In genomic region chr13:54794002-54794577, GRCm38 (mm10) we compare ENCODE assay signal across 27 mouse cellular contexts. TPM values are rescaled to one million over a fixed set of nuclear protein-coding genes. Genes with fewer than 3 reads are reported as not detected.
DNase-seq lines count a peak whose midpoint lies in the region; ATAC-seq and TF ChIP-seq lines count a peak whose summit lies in the region.
"Had no signal": no experiment of that assay in that cellular context is flagged by ENCODE, and none has a peak within 500 bp of the region (broad histone marks: within the 10 kb centered on the region; RNA-seq: fewer than 3 reads in every experiment).

No protein-coding gene starts in this region.

- H3K4me2 ChIP-seq in kidney, embryonic 14.5 days (replicated peaks; ENCODE audit: low read depth, low read length) = no peak overlapping the region
- H3K4me2 ChIP-seq in forebrain, embryonic 15.5 days (replicated peaks) = no peak overlapping the region
- H3K4me2 ChIP-seq: embryonic facial prominence, embryonic 15.5 days; liver, embryonic 11.5 days had no signal

- H3K9me3 ChIP-seq in kidney, embryonic 14.5 days (ENCODE audit: control insufficient read depth, low read length) = no peaks in the 10 kb centered on the region
- H3K9me3 ChIP-seq in forebrain, embryonic 15.5 days = no peaks in the 10 kb centered on the region
- H3K9me3 ChIP-seq: embryonic facial prominence, embryonic 15.5 days had no signal

- H3K4me3 ChIP-seq in left cerebral cortex, adult 2 months = no peak overlapping the region
- no peak overlapping the region for H3K4me3 ChIP-seq in kidney, embryonic 14.5 days (ENCODE audit: low read length)
- no peak overlapping the region for H3K4me3 ChIP-seq in forebrain, embryonic 15.5 days
- H3K4me3 ChIP-seq: embryonic facial prominence, embryonic 15.5 days; heart, adult 2 months; myocyte had no signal

- H3K9ac ChIP-seq in kidney, embryonic 14.5 days (ENCODE audit: low read depth, low read length) = no peak overlapping the region
- H3K9ac ChIP-seq in forebrain, embryonic 15.5 days (replicated peaks) = no peak overlapping the region
- H3K9ac ChIP-seq: embryonic facial prominence, embryonic 15.5 days had no signal

- H3K27me3 ChIP-seq in kidney, embryonic 14.5 days (ENCODE audit: control insufficient read depth, insufficient read depth, low read length) = peaks cover 13% of the 10 kb centered on the region
- peaks cover 15% of the 10 kb centered on the region for H3K27me3 ChIP-seq in forebrain, embryonic 15.5 days

- WGBS in kidney, embryonic 14.5 days = 67% methylated on average over 16 of the region's 16 CpGs
- 77% methylated on average over 16 of the region's 16 CpGs for WGBS in forebrain, embryonic 15.5 days

- ATAC-seq in frontal cortex, adult (ENCODE audit: low TSS enrichment) = peak; percentile 28; the same call in 1 of the 2 replicates
- no peak for ATAC-seq in kidney, embryonic 14.5 days (ENCODE audit: low FRiP score, low TSS enrichment)
- no peak for ATAC-seq in forebrain, embryonic 15.5 days (replicated peaks)
- ATAC-seq: hindbrain, embryonic 16.5 days had no signal

- H3K27ac ChIP-seq in left cerebral cortex, adult 2 months = peak overlapping the region; percentile 67
- no peak overlapping the region for H3K27ac ChIP-seq in kidney, embryonic 14.5 days (ENCODE audit: low read depth, low read length)
- no peak overlapping the region for H3K27ac ChIP-seq in forebrain, embryonic 15.5 days (replicated peaks)
- H3K27ac ChIP-seq: embryonic facial prominence, embryonic 15.5 days; heart, adult 2 months; stomach, postnatal 0 days had no signal

- TF ChIP-seq CTCF in left cerebral cortex, adult 2 months (IDR thresholded peaks at IDR 0.05) = no peak

- no peaks in the 10 kb centered on the region for H3K36me3 ChIP-seq in kidney, embryonic 14.5 days (ENCODE audit: control insufficient read depth, insufficient read depth, low read length)
- no peaks in the 10 kb centered on the region for H3K36me3 ChIP-seq in forebrain, embryonic 15.5 days
- H3K36me3 ChIP-seq: embryonic facial prominence, embryonic 15.5 days had no signal

- intact Hi-C loops in left cerebral cortex, adult 2 months (cut with DNase I) = loop anchor here (2.0 kb wide), 1 partner anchor 35 kb away; no protein-coding TSS in a partner anchor
- intact Hi-C loops in left cerebral cortex, postnatal 4 days (cut with DNase I) = loop anchor here (10.0 kb wide), 1 partner anchor 79 kb away; no protein-coding TSS in a partner anchor
- intact Hi-C loops in left cerebral cortex, postnatal 36 days (cut with DNase I) = no loop called here

- DNase-seq in frontal cortex, postnatal 14 days (ENCODE audit: low spot score in 2 of 2) = no peak
- DNase-seq in left cerebral cortex, adult 2 months (ENCODE audit: extremely low spot score in 1 of 2, low spot score in 2 of 2) = peak in 1 of 2 experiments; percentile 58
- DNase-seq in left cerebral cortex, postnatal 4 days = no peak
- peak; percentile 70 to 74 for DNase-seq in left cerebral cortex, postnatal 36 days (ENCODE audit: low spot score in 2 of 2)
- DNase-seq: adrenal gland, adult 8-10 months; cerebellum, postnatal 14 days; gastrocnemius, postnatal 14 days; heart, adult 2 months; heart, postnatal 36 days; kidney, adult 11 months; lung, adult 18-20 months; lung, postnatal 14 days; midbrain, embryonic 14.5 days; thymus, postnatal 25 days had no signal

- H3K4me1 ChIP-seq in kidney, embryonic 14.5 days (ENCODE audit: control insufficient read depth, insufficient read depth, low read length) = peaks cover 3% of the 10 kb centered on the region; the same call in 1 of the 2 replicates
- H3K4me1 ChIP-seq in forebrain, embryonic 15.5 days = peaks cover 14% of the 10 kb centered on the region

RNA-seq across cellular contexts. Expression of gene Tspan17, which starts 4.9 kb away (rescaled TPM):
- 10 to 100 TPM; 91.7 to 95.3 TPM for total RNA-seq in left cerebral cortex, adult 2 months (2021)
- 10 to 100 TPM; 41.2 to 63.8 TPM for total RNA-seq in left cerebral cortex, postnatal 4 days (2021)
- 10 to 100 TPM; 76.5 to 86.1 TPM for total RNA-seq in left cerebral cortex, postnatal 36 days (2021)
- 5.2 and 6.4 TPM in 2 replicates for polyA plus RNA-seq in kidney, embryonic 14.5 days (2014; fragmentation: Nextera tagmentation; extraction: Ambion mirVana)
- 20.5 and 22.9 TPM in 2 replicates for polyA plus RNA-seq in forebrain, embryonic 15.5 days (2015; fragmentation: Nextera tagmentation; extraction: Ambion mirVana)

RNA-seq across cellular contexts. Expression of gene Eif4e1b, which starts 10.3 kb away (rescaled TPM):
- not detected for total RNA-seq in left cerebral cortex, adult 2 months (2021)
- not detected for total RNA-seq in left cerebral cortex, postnatal 4 days (2021)
- total RNA-seq in left cerebral cortex, postnatal 36 days (2021) = not detected
- not detected in 2 replicates for polyA plus RNA-seq in kidney, embryonic 14.5 days (2014; fragmentation: Nextera tagmentation; extraction: Ambion mirVana)
- not detected in 2 replicates for polyA plus RNA-seq in forebrain, embryonic 15.5 days (2015; fragmentation: Nextera tagmentation; extraction: Ambion mirVana)
- total RNA-seq: adrenal gland, adult 8-10 months; gastrocnemius, postnatal 14 days; heart, adult 2 months; heart, postnatal 36 days; layer of hippocampus, postnatal 25 days; megakaryocyte, adult 5-6 weeks had no signal
- polyA plus RNA-seq: embryonic facial prominence, embryonic 15.5 days; heart, adult 2 months; heart, embryonic 14.5 days; hindbrain, embryonic 16.5 days; limb, embryonic 11.5 days; liver, embryonic 11.5 days; midbrain, embryonic 14.5 days; myocyte; neural tube, embryonic 14.5 days; stomach, postnatal 0 days had no signal

RNA-seq across cellular contexts. Expression of gene Sncb, which starts 27.7 kb away (rescaled TPM):
- total RNA-seq in left cerebral cortex, adult 2 months (2021) = 100 to 1,000 TPM; 869 to 881 TPM
- total RNA-seq in left cerebral cortex, postnatal 4 days (2021) = 100 to 1,000 TPM; 331 to 383 TPM
- 1,000 to 10,000 TPM in 1 of 2 experiments, 100 to 1,000 TPM in 1; 882 to 1,002 TPM for total RNA-seq in left cerebral cortex, postnatal 36 days (2021)
- polyA plus RNA-seq in kidney, embryonic 14.5 days (2014; fragmentation: Nextera tagmentation; extraction: Ambion mirVana) = not detected in 2 replicates
- 23.3 and 25.0 TPM in 2 replicates for polyA plus RNA-seq in forebrain, embryonic 15.5 days (2015; fragmentation: Nextera tagmentation; extraction: Ambion mirVana)
- total RNA-seq: heart, adult 2 months; heart, postnatal 36 days; megakaryocyte, adult 5-6 weeks had no signal
- polyA plus RNA-seq: heart, embryonic 14.5 days; limb, embryonic 11.5 days; liver, embryonic 11.5 days; myocyte had no signal

RNA-seq across cellular contexts. Expression of gene Gprin1, which starts 44.4 kb away (rescaled TPM):
- total RNA-seq in left cerebral cortex, adult 2 months (2021) = 100 to 1,000 TPM; 128 to 130 TPM
- 100 to 1,000 TPM; 277 to 278 TPM for total RNA-seq in left cerebral cortex, postnatal 4 days (2021)
- 100 to 1,000 TPM; 127 to 128 TPM for total RNA-seq in left cerebral cortex, postnatal 36 days (2021)
- 0.31 and 0.41 TPM in 2 replicates for polyA plus RNA-seq in kidney, embryonic 14.5 days (2014; fragmentation: Nextera tagmentation; extraction: Ambion mirVana)
- polyA plus RNA-seq in forebrain, embryonic 15.5 days (2015; fragmentation: Nextera tagmentation; extraction: Ambion mirVana) = 15.6 and 22.5 TPM in 2 replicates
- total RNA-seq: heart, adult 2 months; heart, postnatal 36 days; megakaryocyte, adult 5-6 weeks had no signal
- polyA plus RNA-seq: heart, adult 2 months had no signal

Comparison
In these comparisons a context has a peak if more than half of its experiments do, and no peak if none do; other contexts are left out.
1. DNase-seq: peak in left cerebral cortex, postnatal 36 days (2 of 2); none in frontal cortex, postnatal 14 days (0 of 2) and left cerebral cortex, postnatal 4 days (single experiment).